Mouse (Mus musculus): ENCODE measurements around the gene Foxi1. TPM values are rescaled to one million over a fixed set of nuclear protein-coding genes. Genes with fewer than 3 reads are reported as not detected.
A peak's percentile ranks its signal among the peaks of the same experiment; 100 is the strongest.
"Not testable (repeated sequence)": the region's sequence is repeated elsewhere in the genome, so short reads cannot be mapped to it uniquely, and the experiment has no call there.

Foxi1 gene
- under 1 TPM in 1 of 4 experiments, not detected in 3; 0.30 TPM for total RNA-seq (2022)

DNA sequence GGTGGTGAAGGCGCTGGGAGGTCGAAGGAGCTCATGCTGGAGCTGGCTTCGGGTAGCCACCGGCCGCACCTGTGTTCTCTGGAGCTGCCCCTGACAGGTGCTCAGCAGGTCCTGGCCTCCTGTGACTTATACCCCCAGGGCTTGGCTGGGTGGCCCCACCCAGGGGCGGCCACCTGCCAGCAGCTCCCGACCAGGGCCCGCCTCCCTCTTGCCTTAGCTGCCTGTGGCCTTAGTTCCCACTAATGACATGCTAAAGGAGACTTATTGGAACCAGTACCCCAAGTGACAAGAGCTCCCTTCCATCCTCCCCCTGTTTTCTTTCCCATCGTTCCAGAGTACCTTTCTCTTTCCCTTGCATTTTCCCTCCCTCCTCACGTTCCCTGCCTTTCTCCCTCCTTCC is at the start of gene Foxi1:
TSS of gene Foxi1 (minus strand) at position 101 of the 400 bp plus-strand sequence.
- no peak for DNase-seq (ENCODE audit: low spot score in 2 of 2)

DNA sequence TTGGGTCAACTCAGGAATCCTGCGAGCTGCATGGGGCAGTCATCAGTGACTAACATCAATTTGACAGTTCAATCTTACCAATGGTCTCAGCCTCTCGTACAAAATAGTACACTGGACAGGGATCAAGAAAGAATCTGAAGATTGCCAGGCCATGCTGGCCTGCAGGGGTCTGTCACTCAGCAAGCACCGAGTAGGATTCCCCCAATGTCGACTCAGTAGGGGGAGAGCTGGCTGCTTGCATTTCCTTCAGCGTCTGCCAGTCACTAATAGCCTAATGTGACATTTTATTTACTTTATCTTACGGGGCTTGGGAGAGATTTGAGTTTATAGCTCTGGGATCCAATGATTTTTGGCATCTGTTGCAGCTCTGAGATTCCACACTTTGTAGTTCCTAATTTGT is 35.1 kb upstream of the Foxi1 start:
- DNase-seq (ENCODE audit: low spot score in 2 of 2): no peak

DNA sequence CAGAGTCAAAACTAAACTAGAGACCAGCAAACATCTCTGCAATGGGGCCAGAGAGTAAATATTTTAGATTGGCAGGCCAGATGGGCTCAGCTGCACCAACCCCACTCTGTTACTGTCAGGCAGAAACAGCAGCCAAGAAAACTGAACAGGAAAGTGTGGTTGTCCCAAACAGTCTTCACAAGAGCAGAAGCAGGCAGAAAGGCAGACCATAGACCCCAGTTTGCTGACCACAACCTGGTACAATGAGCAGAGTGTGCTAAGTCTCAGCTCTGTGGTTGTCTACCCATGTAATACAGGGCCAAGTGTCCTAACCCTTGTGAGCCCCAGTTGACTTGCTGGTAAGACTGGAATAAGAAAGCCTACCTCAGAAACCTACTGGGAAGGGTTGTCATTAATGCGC is 32.4 kb upstream of the Foxi1 start:
- no peak for DNase-seq (ENCODE audit: low spot score in 2 of 2)

DNA sequence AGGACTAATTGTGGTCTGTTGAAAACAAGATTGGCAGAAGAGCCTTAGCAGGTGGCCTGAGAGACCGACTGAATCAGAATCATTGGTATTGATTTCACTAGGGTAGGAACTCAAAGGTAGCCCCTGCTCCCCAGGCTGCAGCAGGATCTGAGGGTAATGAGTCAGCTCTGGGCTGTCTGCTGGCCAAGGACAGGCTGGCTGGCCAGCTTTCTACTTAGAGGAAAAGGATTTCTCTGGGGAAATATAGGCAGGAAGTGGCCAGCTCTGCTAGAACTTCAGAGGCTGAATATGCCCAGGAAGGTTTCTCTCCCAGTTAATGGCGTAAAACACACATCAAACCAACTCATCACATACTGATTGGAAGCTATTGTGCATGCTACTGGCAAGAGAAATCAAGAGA is 31.8 kb upstream of the Foxi1 start:
- DNase-seq (ENCODE audit: low spot score in 2 of 2): no peak

DNA sequence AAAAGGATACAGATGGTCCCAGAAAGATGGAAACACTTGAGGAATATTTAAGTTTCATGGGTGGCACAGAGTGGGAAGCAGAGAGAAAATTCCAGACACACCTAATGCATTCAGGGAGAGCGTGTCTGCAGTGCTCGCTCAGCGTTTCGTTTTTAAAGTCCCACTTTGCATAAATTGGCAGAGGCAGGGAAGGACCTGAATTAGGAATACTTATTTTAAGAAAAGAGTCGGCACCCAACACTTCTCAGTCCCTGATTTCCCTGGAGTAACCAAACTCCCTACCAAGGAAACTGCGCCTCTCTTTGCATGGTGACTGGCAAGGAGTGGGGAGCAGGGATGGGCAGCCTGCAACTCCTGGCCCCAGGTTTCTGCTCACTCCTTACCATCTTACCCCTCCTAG is 29.0 kb upstream of the Foxi1 start:
- DNase-seq (ENCODE audit: low spot score in 2 of 2): no peak

DNA sequence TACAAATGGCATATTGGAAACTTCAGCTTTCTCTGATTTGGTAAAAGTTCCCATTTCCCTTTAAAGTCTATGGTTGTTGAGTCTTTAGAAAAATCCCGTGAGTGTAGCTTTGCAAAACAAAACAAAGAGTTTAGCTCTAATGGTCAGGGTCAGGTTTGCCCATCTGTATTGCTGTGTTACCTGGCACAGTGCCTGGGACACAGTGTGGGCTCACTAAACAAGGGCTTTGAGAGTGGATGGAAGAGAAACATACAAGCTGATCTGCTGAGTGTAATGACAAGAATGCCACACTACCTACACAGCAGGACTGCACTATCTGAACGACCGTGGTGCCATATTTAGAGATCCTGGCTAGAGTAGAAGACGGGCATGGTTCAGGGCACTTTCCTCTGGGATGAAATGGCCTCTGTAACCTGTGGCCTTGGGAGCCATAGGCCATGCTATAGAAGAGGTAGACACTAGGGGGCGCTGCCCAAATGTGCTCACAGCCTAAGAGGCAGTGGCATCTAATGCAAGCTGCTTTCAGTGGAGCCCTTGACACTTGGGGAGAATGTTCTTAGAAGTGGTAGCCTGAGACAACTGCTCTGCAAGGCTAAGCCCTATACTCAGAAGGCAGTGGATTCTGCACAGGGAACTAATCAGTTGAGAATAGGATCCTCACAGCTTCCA is 28.3 kb upstream of the Foxi1 start:
- no peak for DNase-seq (ENCODE audit: low spot score in 2 of 2)

DNA sequence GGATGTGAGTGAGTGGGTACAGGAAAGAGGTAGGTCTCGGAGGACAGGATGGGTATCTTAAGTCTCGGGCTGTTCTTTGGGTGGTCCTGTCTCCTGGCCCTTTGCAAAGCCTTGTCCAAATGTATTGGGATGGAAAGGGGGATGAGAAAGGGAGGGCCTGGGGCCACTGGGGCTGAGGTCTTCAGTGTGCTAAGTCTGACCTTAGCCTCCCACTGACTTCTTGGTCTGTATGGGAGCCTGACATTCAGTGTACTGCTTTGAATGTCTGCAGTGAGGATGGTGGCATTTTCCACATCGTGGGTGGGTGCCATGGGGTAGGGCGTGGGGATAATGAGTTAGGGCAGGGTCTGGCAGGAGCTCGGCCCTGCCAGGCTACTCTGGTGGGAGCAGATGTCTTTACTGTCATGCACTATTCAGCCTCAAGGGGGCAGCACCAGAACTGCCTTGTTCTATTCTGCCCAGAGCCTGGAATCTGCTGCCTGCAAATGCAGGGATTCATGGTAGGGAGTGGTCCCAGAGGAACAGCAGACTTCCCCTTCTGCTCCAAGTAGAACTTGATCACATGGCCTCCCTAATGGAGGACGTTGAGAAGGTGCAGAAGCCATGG is 21.0 kb upstream of the Foxi1 start:
- DNase-seq (ENCODE audit: low spot score in 2 of 2): peak in 1 of 2 experiments; percentile 63

DNA sequence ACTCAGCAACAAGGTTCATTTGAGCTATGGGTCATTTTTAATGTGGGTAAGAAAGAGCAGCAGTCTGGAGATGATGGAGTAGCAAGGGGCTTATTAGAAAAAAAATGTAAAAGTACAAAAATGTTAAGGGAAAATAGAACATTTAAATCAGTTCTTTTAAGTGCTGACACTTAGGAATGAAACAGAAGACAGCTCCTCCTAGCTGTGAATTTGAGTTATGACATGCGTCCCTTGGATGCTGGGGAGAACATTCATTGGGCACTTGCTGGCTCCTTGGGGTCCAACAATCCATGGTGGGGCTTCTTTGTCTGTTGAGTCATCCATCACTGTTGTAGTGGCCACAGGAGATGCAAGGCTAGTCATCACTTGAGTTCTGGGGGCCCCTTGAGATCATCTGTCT is 19.3 kb upstream of the Foxi1 start:
- no peak for DNase-seq (ENCODE audit: low spot score in 2 of 2)

DNA sequence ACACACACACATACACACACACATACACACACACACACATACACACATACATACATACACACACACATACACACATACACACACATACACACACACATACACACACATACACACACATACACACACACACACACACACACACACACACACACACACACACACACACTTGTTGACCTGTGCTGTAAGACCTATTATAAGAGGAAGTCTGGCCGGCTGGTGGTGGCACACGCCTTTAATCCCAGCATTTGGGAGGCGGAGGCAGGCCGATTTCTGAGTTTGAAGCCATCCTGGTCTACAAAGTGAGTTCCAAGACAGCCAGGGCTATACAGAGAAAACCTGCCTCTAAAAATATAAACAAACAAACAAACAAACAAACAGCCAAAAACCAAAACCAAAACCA is 12.7 kb upstream of the Foxi1 start:
- not testable (repeated sequence) for DNase-seq (ENCODE audit: low spot score in 2 of 2)

DNA sequence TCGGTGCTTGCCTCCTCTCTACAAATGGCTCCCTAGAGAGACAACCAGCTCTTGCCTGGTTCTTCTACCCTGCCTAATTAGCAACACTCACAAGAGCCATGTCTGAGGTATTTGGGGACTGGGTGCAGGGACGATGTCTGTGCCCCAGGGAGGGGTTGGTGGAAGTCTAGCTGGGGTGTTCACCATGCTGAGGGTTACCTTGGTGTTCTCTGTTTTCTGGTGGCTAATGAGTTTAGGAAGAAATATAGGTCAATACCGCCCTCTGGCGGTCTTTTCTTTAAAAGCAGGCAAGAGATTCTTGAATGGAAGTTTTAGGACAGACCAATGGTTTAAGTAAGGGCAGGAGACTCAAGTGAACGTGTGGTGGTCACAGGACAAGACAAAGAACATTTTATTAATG is 5.0 kb upstream of the Foxi1 start:
- peak; percentile 33 to 44 for DNase-seq (ENCODE audit: low spot score in 2 of 2)

DNA sequence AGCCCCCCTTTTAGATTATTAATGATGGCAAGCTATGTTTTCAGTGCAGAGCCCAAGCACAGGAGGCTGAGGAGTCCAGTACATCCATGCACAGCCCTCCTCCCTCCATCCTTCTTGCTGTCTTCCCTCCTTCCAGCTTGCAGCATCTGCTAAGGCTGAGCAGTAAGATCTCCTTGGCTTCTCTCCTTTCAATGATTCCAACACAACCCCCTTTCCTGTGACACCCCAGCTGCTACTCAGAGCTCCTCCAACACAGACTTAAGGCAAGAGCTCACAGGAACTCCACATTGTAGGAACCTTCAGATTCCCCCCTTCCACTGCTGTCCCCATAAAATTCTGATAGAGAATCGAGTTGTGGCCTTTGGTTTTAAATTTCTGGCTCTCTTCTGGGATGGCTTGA is 5.1 kb downstream of the Foxi1 start:
- DNase-seq (ENCODE audit: low spot score in 2 of 2): no peak

DNA sequence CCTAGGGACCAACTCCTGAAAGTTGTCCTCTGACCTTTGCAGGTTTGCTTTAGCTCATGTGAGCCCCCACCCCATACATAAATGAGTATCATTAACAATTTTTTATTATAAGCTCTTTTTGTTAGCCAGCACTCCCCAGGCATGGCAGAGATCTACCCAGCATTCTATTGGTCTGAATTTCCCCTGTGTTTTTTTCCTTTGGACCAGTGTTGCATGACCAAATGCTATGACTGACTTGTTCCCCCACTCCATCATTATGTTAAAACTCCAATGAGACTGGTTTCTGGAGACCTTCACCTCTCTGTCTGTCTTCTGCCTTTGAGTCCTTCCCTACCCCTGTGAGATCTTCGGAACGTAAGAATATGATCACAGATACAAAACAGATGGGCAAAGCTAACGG is 12.7 kb downstream of the Foxi1 start:
- no peak for DNase-seq (ENCODE audit: low spot score in 2 of 2)

DNA sequence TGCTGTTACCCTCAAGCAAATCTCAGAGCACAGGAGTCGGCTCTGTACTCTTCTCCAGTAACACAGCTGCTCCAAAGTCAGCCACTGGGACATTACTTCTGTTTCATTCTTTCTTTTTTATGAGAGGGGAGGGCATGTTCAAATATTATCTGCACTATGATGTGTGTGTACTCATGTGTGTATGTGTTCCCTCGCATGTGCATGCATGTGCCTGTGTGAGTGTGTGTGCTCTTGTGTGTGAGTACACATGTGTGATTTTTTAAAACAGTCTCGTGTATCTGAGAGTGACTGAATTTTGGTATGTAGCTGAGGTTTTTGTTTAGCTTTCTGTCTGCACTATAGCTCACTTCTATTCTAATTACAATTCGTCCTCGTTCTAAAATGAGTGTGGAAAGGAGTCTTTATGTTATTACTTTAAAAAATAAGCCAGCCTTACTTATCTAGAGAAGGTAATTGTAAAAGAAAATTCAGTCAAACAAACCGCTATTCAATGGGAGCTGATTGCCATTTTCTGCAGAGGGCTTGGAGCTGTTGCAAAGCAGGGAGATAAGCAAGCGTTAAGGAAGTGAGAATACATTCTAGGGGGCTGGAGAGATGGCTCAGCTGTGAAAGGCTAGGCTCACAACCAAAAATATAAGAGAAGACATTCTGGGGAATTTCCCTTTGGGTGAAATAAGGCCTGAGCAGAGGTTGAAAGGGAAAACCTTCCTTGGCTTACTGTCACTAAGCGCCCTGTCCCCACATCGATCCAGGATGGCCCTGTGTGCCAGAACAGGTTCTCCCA is 13.5 kb downstream of the Foxi1 start:
- no peak for DNase-seq (ENCODE audit: low spot score in 2 of 2)

DNA sequence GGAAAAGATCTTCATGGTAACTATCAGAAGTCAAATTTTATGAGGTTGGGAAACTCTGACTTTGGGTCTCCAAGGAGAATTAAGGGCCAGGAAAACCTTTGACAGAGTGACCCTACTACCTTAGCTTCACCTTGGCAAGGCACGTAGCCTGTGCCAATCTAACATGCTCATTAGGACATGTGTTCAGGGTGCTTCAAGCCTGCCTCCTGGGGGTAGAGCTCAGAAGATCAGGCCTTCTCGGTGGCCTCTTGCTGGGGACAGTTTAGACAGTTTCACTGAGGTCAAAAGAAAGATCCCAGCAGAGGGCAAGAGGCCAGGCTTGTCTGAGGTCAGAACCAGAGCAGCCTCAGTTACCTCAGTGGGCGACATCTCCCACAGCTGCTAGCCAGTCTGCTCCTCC is 14.2 kb downstream of the Foxi1 start:
- no peak for DNase-seq (ENCODE audit: low spot score in 2 of 2)

DNA sequence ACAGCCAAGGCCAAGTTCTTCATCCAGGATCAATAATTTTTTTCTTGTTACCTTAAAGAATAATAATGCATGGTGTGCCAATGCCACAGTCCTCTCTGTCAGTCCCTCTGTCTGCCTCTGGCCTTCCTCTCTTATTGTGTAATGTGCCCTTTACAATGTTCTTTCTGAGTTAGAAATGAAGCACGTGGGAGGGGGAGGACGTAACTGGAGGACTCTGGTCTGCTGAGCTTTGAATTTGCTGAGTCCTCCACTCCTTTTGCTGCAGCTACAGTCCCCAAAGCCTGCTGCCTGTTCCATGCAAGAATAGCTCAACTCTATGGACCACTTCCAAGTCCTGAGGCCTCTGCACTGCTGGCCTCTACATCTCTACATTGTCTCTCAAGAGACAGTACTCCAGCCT is 23.6 kb downstream of the Foxi1 start:
- DNase-seq (ENCODE audit: low spot score in 2 of 2): no peak

DNA sequence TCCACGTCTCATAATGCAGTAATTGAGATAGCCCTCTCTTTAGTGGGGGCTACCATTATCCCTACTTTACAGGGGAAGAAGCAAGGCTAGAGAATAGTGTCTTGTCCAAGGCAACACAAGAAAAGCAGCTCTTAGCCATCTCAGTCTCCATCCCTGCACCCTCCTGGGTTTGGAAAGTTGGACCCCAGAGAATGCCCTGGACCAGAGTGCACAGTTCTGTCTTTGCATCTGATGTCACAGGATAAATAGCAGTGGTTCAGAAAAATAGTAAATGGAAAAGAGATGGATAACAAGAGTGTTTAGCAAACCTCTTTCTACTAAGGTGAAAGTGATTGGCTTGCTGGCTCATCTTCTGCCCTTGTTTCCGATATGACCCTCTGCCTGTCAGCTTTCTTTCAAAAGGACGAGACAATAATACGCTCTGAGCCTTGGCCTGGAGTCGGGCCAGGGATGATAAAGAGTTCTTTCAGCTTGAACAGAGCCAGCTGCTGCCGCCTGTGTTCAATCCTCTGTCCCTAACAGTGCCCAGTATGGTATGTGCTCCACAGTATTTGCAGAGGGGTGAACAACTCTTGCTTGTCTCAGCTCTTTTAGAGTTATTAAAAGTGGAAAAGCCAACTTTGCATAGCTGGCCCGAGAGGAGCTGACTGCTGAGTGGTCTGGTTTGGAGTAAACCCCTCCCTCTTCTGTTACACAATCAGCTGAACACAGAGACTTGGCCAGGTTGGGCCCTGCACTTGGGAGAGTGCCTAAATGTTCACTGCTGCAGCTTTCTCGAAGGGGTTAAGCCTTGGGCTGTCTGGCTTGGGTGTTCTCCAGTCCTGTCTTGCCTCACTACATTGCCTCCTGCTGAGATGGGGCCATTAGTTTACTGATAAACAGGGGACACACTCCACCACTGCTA is 26.4 kb downstream of the Foxi1 start:
- DNase-seq (ENCODE audit: low spot score in 2 of 2): peak; percentile 8 to 43

DNA sequence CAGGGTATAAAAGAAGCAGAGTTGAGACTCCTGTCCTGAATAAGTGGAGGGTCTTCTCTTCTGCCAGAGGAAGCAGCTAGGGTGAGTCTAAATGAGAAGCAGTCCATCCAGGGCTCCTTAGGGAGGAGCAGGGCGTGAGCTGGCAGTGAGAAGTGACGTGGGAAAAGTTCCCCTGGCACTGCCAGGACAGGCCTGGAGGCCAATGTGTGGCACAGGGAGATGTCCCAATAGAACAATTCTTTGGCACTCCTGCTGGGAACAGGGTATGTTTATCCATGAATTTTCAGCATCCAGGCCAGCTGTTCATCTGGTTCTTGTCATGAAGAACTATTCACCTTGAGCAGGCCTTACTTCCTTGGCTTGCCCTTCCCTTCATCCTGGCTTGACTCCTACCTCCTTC is 29.1 kb downstream of the Foxi1 start:
- DNase-seq (ENCODE audit: low spot score in 2 of 2): no peak

DNA sequence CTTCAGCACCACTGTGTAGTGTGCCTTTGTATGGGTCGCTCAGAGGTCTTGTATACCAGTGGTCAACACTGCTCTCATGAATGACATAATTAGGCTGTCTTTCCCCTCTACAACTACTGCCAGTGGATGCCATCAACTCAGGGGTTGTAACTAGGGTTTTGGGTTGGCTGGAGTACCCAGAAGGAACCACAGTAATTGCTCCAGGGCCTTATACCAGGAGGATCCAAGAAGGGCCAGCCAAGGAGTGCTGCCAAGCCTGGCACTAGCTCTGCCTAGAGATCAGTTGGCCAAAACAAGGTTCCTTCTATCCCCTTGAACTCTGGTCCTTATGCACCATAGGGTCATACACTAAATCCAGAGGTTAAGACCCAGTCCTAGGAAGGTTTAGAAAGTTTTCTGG is 31.5 kb downstream of the Foxi1 start:
- DNase-seq (ENCODE audit: low spot score in 2 of 2): peak in 1 of 2 experiments; percentile 30

DNA sequence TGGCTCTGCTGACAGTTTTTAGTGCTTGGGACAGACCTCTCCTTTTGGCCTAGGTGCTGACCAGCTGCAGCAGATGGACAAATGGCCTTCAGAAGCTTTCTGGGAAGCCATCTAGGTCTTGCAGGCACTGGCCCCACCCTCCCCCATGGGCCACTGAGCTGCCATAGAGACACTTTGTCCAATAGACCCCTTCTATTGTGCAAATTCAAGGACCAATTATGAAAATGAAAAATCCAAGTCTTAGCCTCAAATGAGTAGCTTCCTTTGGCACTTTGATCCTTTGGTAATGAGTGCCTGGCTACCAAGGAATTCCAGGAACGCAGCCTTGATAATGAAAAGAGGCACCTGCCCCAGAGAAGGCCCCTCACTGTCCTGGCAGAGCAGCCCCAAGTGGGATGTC is 36.7 kb downstream of the Foxi1 start:
- DNase-seq (ENCODE audit: low spot score in 2 of 2): no peak

DNA sequence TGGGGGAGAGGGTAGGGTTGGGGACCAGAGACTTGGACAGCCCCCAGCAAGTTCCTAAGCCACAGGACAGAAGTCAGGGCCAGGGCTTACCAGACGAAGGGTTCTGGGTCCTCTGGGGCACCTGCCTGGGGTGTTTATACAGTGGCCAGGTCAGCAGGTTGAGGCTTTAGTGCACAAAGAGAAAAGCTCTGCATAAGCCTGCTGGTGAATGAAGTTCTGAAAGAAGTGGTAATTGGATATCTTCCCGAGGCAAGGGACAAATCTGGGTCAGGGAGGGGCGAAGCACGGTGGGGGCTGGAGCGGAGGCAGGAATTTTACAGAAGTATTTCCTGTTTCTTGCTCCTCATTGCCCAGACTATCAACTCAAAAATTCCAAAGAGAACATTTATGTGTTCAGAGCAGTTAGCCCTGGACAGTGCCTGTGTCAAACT is 38.4 kb downstream of the Foxi1 start:
- DNase-seq (ENCODE audit: low spot score in 2 of 2): no peak

DNA sequence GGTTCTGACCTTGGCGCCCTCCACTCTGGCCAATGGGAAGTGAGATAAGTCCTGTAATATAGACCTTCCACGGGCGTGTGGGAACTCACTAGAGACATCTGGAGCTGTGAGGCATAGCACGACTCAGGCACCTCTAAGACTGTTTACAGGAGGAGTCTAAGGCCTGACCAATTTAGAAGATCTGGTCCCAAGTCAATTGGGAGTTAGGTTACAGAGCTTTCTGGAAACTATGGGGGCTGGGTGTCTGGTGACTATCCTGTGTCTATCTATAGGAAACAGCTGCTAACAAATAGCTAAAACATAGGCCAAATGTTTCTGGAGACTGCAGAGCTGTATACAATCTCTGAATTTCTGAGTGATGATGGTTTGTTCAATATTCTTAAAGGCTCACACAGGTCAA is 41.5 kb downstream of the Foxi1 start:
- DNase-seq (ENCODE audit: low spot score in 2 of 2): no peak

DNA sequence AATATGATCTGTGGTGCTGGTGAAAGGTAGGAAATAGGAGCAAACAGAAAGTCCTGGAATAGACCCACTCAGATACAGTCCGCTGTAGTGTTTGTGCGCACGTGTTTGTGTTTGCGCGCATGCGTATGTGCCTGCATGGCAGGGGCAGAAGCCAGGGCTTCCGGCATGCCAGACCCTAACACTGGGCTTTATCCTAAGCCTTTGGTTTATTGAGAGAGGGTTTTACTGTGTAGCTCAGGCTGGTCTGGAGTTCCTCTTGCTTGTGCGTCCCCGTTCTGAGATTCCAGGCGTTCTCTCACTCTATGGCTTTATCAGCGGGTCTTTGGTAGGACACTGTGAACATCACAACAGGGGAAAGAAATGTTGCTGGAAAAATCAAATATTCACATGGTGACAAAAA is 42.6 kb downstream of the Foxi1 start:
- DNase-seq (ENCODE audit: low spot score in 2 of 2): no peak
